Comparison of ENCODE assay signal across 8 mouse cellular contexts in the genomic region with DNA sequence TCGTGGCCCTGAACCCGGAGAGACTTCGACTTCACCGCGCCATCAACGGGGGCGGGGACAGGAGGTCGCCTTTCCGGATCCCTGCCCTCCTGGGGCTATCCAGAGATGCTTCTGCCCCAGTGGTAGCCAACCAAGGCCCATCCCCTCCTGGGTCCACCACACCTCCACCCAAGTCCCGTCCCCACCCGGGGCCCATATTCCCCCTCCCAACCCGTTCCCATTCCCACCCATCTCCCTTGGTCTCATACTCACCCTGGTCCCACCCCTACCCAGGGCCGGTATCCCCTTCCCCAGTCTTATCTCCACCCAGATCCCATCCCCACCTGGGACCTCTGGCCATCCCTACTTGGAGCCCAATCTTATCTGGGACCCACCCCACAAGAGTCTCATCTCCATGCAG. TPM values are rescaled to one million over a fixed set of nuclear protein-coding genes. Genes with fewer than 3 reads are reported as not detected.
DNase-seq lines count a peak whose midpoint lies in the region; ATAC-seq and TF ChIP-seq lines count a peak whose summit lies in the region.

No protein-coding gene starts in this region.

- no peak for DNase-seq in heart, embryonic 10.5 days (ENCODE audit: low spot score)
- DNase-seq in heart, adult 8-10 months (ENCODE audit: low spot score), result no peak
- no peak for DNase-seq in testis, postnatal 10 days (ENCODE audit: low spot score)
- no peak for DNase-seq in right cerebral cortex, adult 2 months (ENCODE audit: low spot score in 2 of 2)
- DNase-seq in cerebellum, adult 9-10 months, result no peak

- H3K4me2 ChIP-seq in limb, embryonic 15.5 days, result peak overlapping the region; percentile 89
- H3K4me2 ChIP-seq in stomach, embryonic 16.5 days (ENCODE audit: low read depth, low read length), result peak overlapping the region; percentile 73

- TF ChIP-seq POLR2A in testis, adult 2 months (IDR thresholded peaks at IDR 0.05; ENCODE audit: control insufficient read depth, low read depth, low read length), result no peak

- TF ChIP-seq CTCF in testis, adult 2 months (IDR thresholded peaks at IDR 0.05; ENCODE audit: control insufficient read depth, insufficient read depth, insufficient replicate concordance, low read depth, low read length), result no peak

- WGBS in heart, embryonic 10.5 days, result 1% methylated on average over 13 of the region's 13 CpGs
- 1% methylated on average over 13 of the region's 13 CpGs for whole genome bisulfite sequencing in limb, embryonic 15.5 days
- 3% methylated on average over 13 of the region's 13 CpGs for WGBS in stomach, embryonic 16.5 days

- H3K36me3 ChIP-seq in heart, embryonic 10.5 days, result no peaks in the 10 kb centered on the region
- H3K36me3 ChIP-seq in testis, adult 2 months (ENCODE audit: control insufficient read depth, insufficient read depth, low read length), result no peaks in the 10 kb centered on the region
- no peaks in the 10 kb centered on the region for H3K36me3 ChIP-seq in limb, embryonic 15.5 days
- no peaks in the 10 kb centered on the region for H3K36me3 ChIP-seq in stomach, embryonic 16.5 days (ENCODE audit: control insufficient read depth, insufficient read depth, low read length)

- H3K4me1 ChIP-seq in heart, embryonic 10.5 days, result peaks cover 38% of the 10 kb centered on the region
- H3K4me1 ChIP-seq in testis, adult 2 months (ENCODE audit: control insufficient read depth, insufficient read depth, low read length), result peaks cover 10% of the 10 kb centered on the region
- H3K4me1 ChIP-seq in limb, embryonic 15.5 days, result peaks cover 38% of the 10 kb centered on the region
- H3K4me1 ChIP-seq in stomach, embryonic 16.5 days (ENCODE audit: control insufficient read depth, insufficient read depth, low read length), result peaks cover 23% of the 10 kb centered on the region

- peak overlapping the region; percentile 84 for H3K27ac ChIP-seq in heart, embryonic 10.5 days
- H3K27ac ChIP-seq in testis, adult 2 months (ENCODE audit: control insufficient read depth, insufficient read depth, low read depth, low read length), result no peak overlapping the region
- H3K27ac ChIP-seq in limb, embryonic 15.5 days, result no peak overlapping the region
- no peak overlapping the region for H3K27ac ChIP-seq in stomach, embryonic 16.5 days (ENCODE audit: low read length)

- H3K4me3 ChIP-seq in heart, embryonic 10.5 days, result peak overlapping the region; percentile 61
- H3K4me3 ChIP-seq in testis, adult 2 months (ENCODE audit: control insufficient read depth, low read depth, low read length), result peak overlapping the region; percentile 75
- H3K4me3 ChIP-seq in limb, embryonic 15.5 days, result peak overlapping the region; percentile 43
- H3K4me3 ChIP-seq in stomach, embryonic 16.5 days (replicated peaks; ENCODE audit: low read length), result peak overlapping the region; percentile 46

- no peaks in the 10 kb centered on the region for H3K9me3 ChIP-seq in heart, embryonic 10.5 days
- H3K9me3 ChIP-seq in limb, embryonic 15.5 days, result no peaks in the 10 kb centered on the region
- no peaks in the 10 kb centered on the region for H3K9me3 ChIP-seq in stomach, embryonic 16.5 days (replicated peaks; ENCODE audit: control insufficient read depth, low read length)

- peaks cover 8% of the 10 kb centered on the region for H3K27me3 ChIP-seq in heart, embryonic 10.5 days (ENCODE audit: insufficient read depth, poor library complexity, severe bottlenecking)
- no peaks in the 10 kb centered on the region for H3K27me3 ChIP-seq in testis, adult 2 months (ENCODE audit: control insufficient read depth, insufficient read depth, low read length)
- H3K27me3 ChIP-seq in limb, embryonic 15.5 days, result no peaks in the 10 kb centered on the region
- H3K27me3 ChIP-seq in stomach, embryonic 16.5 days (ENCODE audit: control insufficient read depth, insufficient read depth, low read length), result no peaks in the 10 kb centered on the region

- no peak; the same call in 1 of the 2 replicates for ATAC-seq in limb, embryonic 15.5 days (ENCODE audit: insufficient number of reproducible peaks, low FRiP score, low TSS enrichment, low read depth)
- 0 out of 2 replicates have a peak, but pooled peaks have one; percentile 1 for ATAC-seq in stomach, embryonic 16.5 days (ENCODE audit: insufficient read depth, low FRiP score)

- H3K9ac ChIP-seq in limb, embryonic 15.5 days, result peak overlapping the region; percentile 37
- H3K9ac ChIP-seq in stomach, embryonic 16.5 days (ENCODE audit: low read length), result peak overlapping the region; percentile 71

RNA-seq across cellular contexts. Expression of a gene that starts 36.7 kb away (rescaled TPM):
- 12.2 and 15.0 TPM in 2 replicates for polyA plus RNA-seq in heart, embryonic 10.5 days (2016; fragmentation: Nextera tagmentation; extraction: Ambion mirVana)
- 1 to 10 TPM; 2.3 to 2.9 (median 2.5) TPM for total RNA-seq in heart, adult 8-10 months (2022)
- 5.8 and 6.9 TPM in 2 replicates for polyA plus RNA-seq in testis, adult 2 months (2012; rRNA removed)
- 2.9 and 3.8 TPM in 2 replicates for polyA plus RNA-seq in limb, embryonic 15.5 days (2015; fragmentation: Nextera tagmentation; extraction: Ambion mirVana)
- polyA plus RNA-seq in stomach, embryonic 16.5 days (2015; fragmentation: Nextera tagmentation; extraction: Ambion mirVana), result 8.3 TPM in 2 replicates
